Mouse (Mus musculus) kidney, adult 18-20 months (tissue): ENCODE results near the gene Uimc1.

Experiments used
- DNase-seq: peaks from one replicate; pipeline ENCODE4 v3.0.0; 2021

Uimc1 gene

DNA sequence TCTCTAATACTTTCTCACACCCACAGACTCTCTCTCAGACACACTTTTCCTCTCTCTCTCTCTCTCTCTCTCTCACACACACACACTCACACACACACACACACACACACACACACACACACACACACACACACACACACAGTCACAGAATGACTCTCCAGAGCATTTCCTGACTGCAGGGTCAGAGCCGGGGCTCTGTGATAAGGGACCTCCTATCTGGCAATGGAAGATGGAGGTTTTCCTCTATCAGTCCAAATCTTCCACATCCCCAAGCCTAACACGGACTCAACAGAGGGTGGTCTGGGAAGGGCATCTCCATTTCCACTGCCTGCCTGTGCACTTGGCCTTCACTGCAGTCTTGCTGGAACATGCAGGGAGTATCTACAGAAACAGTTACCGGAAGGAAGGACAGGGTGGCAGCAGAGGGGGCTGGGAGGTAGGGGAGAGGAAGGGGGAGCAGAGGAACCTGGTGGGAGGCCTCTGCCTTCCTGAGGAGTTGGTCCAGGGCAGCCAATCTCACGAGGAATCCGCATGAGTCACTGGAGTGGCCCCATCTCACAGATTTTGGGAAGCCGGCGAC, 111.8 kb downstream of the Uimc1 start:
- DNase-seq = no peak

DNA sequence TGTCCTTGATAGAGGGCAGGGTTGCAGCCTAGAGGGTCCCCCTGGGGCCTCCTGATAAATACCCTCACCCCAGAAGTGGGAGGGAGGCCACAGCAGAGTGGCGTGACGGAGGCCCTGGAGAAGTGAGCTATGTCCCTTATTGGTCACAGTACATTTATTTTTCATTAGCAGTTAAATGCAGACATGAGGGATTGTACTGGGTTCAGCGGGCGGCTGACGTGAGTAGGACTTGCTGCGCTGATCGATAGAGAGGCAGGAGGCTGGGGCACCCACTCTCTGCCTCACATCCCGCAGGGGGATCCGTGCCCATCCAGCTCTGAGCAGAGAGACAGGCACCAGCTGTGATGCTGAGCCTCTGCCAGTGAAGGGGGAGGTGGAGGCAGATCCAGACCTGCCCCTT, 112.7 kb downstream of the Uimc1 start:
- DNase-seq = no peak

DNA sequence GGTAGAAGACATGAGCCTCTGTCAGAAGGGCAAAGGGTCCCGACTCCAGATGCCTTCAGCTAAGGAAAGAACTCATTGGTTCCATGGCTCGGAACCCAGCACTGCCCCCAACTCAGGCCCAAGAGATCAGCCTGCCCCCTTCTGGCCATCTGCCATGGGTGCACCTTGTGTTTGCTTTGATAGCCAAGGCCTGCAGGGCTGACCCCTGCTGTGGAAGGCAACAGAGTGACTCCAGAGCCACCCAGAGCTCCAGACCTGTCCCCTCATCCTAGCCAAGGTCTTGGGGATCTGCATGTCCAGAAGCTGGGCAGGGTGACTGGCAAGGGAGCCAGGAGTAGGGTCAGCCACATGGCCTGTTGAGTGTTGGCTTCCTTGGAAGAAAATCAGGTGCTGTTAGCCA, 116.5 kb downstream of the Uimc1 start:
- DNase-seq = no peak

DNA sequence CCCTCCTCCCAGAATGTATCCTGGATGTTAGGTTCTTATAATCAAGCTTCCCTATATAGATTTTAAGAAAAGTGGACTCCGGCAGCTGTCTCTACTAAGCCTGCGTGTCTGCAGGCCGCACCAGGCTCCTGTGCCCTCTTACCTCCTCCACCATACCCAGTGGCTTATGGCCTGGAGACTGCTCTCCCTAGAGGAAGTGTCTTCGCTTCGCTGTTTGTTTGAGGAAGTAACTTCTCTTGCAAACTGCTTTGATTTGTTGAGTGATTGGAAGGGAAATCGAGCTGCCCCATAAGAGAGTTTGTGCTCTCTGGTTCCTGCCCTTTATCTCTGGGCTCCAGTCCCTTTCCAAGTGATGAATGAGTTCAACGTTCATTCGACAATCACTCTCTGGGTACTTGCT, 117.1 kb downstream of the Uimc1 start:
- DNase-seq = no peak

DNA sequence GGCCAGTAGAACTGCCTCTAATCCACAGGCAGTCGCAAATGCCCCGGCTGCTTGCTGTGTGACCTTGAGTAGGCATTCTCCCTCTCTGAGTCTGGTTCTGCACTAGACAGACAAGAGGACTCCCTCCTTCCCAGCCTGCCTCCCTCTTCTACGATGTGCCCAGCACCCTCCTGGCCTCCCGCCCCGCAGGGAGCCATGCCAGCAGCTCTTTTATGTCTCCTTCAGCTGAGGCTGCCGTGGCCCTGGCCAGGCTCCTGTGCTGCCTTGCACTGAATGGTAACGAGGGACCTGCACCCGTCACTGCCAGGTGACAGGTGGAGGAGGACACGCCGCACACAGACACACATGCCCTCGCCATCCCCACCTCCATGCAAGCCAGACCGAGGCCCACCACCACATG, 119.1 kb downstream of the Uimc1 start:
- no peak for DNase-seq

DNA sequence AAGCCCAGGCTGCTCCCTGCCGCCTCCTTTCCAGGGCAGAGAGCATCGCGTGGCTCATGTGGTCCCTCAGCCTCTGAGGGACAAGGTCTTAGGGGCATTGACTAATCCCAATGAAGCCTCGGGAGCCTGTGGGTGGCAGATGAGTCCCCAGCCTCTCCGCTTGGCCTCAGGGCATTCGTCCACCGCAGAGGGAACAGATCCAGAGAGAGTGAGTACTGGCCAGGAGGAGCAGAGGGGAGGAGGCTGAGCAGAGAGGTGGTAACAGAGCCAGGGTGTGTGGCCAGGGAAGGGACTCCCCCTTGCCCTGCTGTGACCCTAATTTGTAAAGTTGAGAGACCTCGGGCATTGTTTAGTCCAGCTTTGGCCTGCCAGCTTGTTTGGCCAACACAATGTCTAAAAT, 121.3 kb downstream of the Uimc1 start:
- DNase-seq = no peak
